Mouse (Mus musculus) neural tube, embryonic 14.5 days (tissue): ENCODE results near the gene Amfr. TPM values are rescaled to one million over a fixed set of nuclear protein-coding genes. Genes with fewer than 3 reads are reported as not detected.
"Not testable (repeated sequence)": the region's sequence is repeated elsewhere in the genome, so short reads cannot be mapped to it uniquely, and the experiment has no call there.

Experiments
- ATAC-seq: fragments of 200-750 bp; cut with Nextera tagmentation; 2 replicates; pipeline ENCODE4 v1.8.0; 2017; ENCODE audit warnings: low read depth, mild to moderate bottlenecking, moderate TSS enrichment, moderate library complexity
- H3K27ac ChIP-seq: fragments of 300-500 bp; sonication (generic); 2 replicates; pipeline ENCODE4 v1.5.1; 2014; ENCODE audit warnings: low read depth, mild to moderate bottlenecking, control low read depth, low read length, moderate library complexity, mixed read lengths
- H3K27me3 ChIP-seq: fragments of 300-500 bp; sonication (generic); 2 replicates; pipeline ENCODE4 v1.6.1; 2014; ENCODE audit warnings: low read length; ENCODE audit not compliant: control insufficient read depth, insufficient read depth
- H3K36me3 ChIP-seq: fragments of 300-500 bp; sonication (generic); 2 replicates; pipeline ENCODE4 v1.6.1; 2014; ENCODE audit warnings: low read length, mixed read lengths; ENCODE audit not compliant: control insufficient read depth, insufficient read depth
- H3K4me1 ChIP-seq: fragments of 300-500 bp; sonication (generic); 2 replicates; pipeline ENCODE4 v1.6.1; 2014; ENCODE audit warnings: low read length; ENCODE audit not compliant: control insufficient read depth, insufficient read depth
- H3K4me2 ChIP-seq: fragments of 300-500 bp; sonication (generic); 2 replicates; pipeline ENCODE4 v1.6.1; 2014; ENCODE audit warnings: mild to moderate bottlenecking, low read depth, low read length, control low read depth
- H3K4me3 ChIP-seq: fragments of 300-500 bp; sonication (generic); 2 replicates; pipeline ENCODE4 v1.5.1; 2014; ENCODE audit warnings: low read depth, low read length, control low read depth, mixed read lengths
- H3K9ac ChIP-seq: fragments of 300-500 bp; sonication (generic); replicated peaks from 2 replicates; pipeline ENCODE4 v1.6.1; 2014; ENCODE audit warnings: low read depth, mild to moderate bottlenecking, control low read depth, low read length, mixed read lengths
- H3K9me3 ChIP-seq: fragments of 300-500 bp; sonication (generic); 2 replicates; pipeline ENCODE4 v1.6.1; 2016; ENCODE audit warnings: low read length; ENCODE audit not compliant: control insufficient read depth
- WGBS: fragments of 180-500 bp; shearing (Covaris S2); extraction: QIAGEN DNeasy Blood & Tissue Kit; methylation state at CpG from one replicate; pipeline ENCODE4 v1.1.7; 2014; 5-methylcytosine and 5-hydroxymethylcytosine counted together
- polyA plus RNA-seq: library from polyadenylated mRNA; unstranded; fragments of >200 nt; fragmentation: Nextera tagmentation; extraction: Ambion mirVana; gene quantifications from 2 replicates; pipeline ENCODE4 v1.2.1, GENCODE M21; 2014

Gene Amfr
- polyA plus RNA-seq = 76.7 and 86.8 TPM in 2 replicates

GRCm38 (mm10) chr8:94012013-94012951 lies at the start of gene Amfr:
Amfr (minus strand) TSS chr8:94012842.
- H3K4me2 ChIP-seq = peak within 1 kb of the TSS; percentile 84
- ATAC-seq = peak; percentile 95
- H3K4me3 ChIP-seq = peak within 1 kb of the TSS; percentile 97
- H3K27me3 ChIP-seq = no peaks in the 10 kb centered on the region
- no peaks in the 10 kb centered on the region for H3K9me3 ChIP-seq
- WGBS = under 1% methylated on average over 80 of the region's 130 CpGs
- peak within 1 kb of the TSS; percentile 97 for H3K9ac ChIP-seq
- no peaks in the 10 kb centered on the region for H3K36me3 ChIP-seq
- H3K27ac ChIP-seq = peak within 1 kb of the TSS; percentile 93
- H3K4me1 ChIP-seq = peaks cover 20% of the 10 kb centered on the region

GRCm38 (mm10) chr8:94057157-94057854 lies 44.7 kb upstream of the Amfr start:
- Histone ChIP-seq H3K27ac (no peak overlapping the region), H3K27me3 (no peaks in the 10 kb centered on the region), H3K36me3 (peaks cover 30% of the 10 kb centered on the region), H3K9ac (no peak overlapping the region), H3K4me2 (no peak overlapping the region), H3K9me3 (no peaks in the 10 kb centered on the region), H3K4me1 (no peaks in the 10 kb centered on the region), H3K4me3 (no peak overlapping the region)
- WGBS = 70% methylated on average over 6 of the region's 6 CpGs
- no peak for ATAC-seq

GRCm38 (mm10) chr8:94052696-94053095 lies 40.1 kb upstream of the Amfr start:
- H3K27me3 ChIP-seq = no peaks in the 10 kb centered on the region
- H3K4me3 ChIP-seq = no peak overlapping the region
- H3K9ac ChIP-seq = no peak overlapping the region
- H3K27ac ChIP-seq = no peak overlapping the region
- WGBS = 92% methylated on average over 12 of the region's 12 CpGs
- ATAC-seq = no peak
- no peaks in the 10 kb centered on the region for H3K9me3 ChIP-seq
- H3K4me1 ChIP-seq = no peaks in the 10 kb centered on the region
- H3K36me3 ChIP-seq = peaks cover 25% of the 10 kb centered on the region
- no peak overlapping the region for H3K4me2 ChIP-seq

- Histone ChIP-seq H3K9me3 (no peaks in the 10 kb centered on the region), H3K4me2 (no peak overlapping the region), H3K4me1 (no peaks in the 10 kb centered on the region), H3K9ac (no peak overlapping the region), H3K4me3 (no peak overlapping the region), H3K27me3 (no peaks in the 10 kb centered on the region), H3K27ac (no peak overlapping the region), H3K36me3 (peaks cover 7% of the 10 kb centered on the region; the same call in 1 of the 2 replicates)
- ATAC-seq = no peak
- WGBS = 86% methylated on average over 2 of the region's 2 CpGs
Observed at GRCm38 (mm10) chr8:94047845-94048244, 35.2 kb upstream of the Amfr start.

GRCm38 (mm10) chr8:94037806-94038205 lies 25.2 kb upstream of the Amfr start:
- Histone ChIP-seq H3K4me1 (peaks cover 20% of the 10 kb centered on the region), H3K27ac (no peak overlapping the region), H3K9ac (peak overlapping the region; percentile 52), H3K4me3 (peak overlapping the region; percentile 59), H3K36me3 (peaks cover 3% of the 10 kb centered on the region; the same call in 1 of the 2 replicates), H3K4me2 (peak overlapping the region; percentile 71), H3K27me3 (no peaks in the 10 kb centered on the region), H3K9me3 (no peaks in the 10 kb centered on the region)
- no peak for ATAC-seq
- 8% methylated on average over 15 of the region's 15 CpGs for WGBS

- Histone ChIP-seq H3K4me3 (peak within 1 kb of the TSS; percentile 59), H3K36me3 (peaks cover 3% of the 10 kb centered on the region; the same call in 1 of the 2 replicates), H3K9ac (peak within 1 kb of the TSS; percentile 52), H3K4me2 (peak within 1 kb of the TSS; percentile 87), H3K4me1 (peaks cover 20% of the 10 kb centered on the region), H3K9me3 (no peaks in the 10 kb centered on the region), H3K27me3 (no peaks in the 10 kb centered on the region), H3K27ac (peak within 1 kb of the TSS; percentile 72)
- ATAC-seq = peak; percentile 99
- WGBS = under 1% methylated on average over 41 of the region's 41 CpGs
Observed at GRCm38 (mm10) chr8:94036944-94037524, 24.4 kb upstream of the Amfr start, which contains the start of the genes Nudt21 and Ogfod1. Nudt21 (minus strand) TSS chr8:94037031. Ogfod1 (plus strand) TSS chr8:94037198.

- not testable (repeated sequence) for H3K36me3 ChIP-seq, H3K9me3 ChIP-seq, H3K27me3 ChIP-seq
- WGBS = under 1% methylated on average over 21 of the region's 32 CpGs
- Histone ChIP-seq H3K4me3 (peak overlapping the region; percentile 59), H3K4me1 (peaks cover 20% of the 10 kb centered on the region), H3K9ac (peak overlapping the region; percentile 47), H3K27ac (peak overlapping the region; percentile 72), H3K4me2 (peak overlapping the region; percentile 87)
- peak; percentile 93 for ATAC-seq
Observed at GRCm38 (mm10) chr8:94036541-94036940, 23.9 kb upstream of the Amfr start.

GRCm38 (mm10) chr8:94035200-94035599 lies 22.6 kb upstream of the Amfr start:
- 63% methylated on average over 5 of the region's 5 CpGs for WGBS
- no peak overlapping the region for H3K27ac ChIP-seq
- H3K9ac ChIP-seq = no peak overlapping the region
- H3K9me3 ChIP-seq = no peaks in the 10 kb centered on the region
- H3K4me1 ChIP-seq = peaks cover 20% of the 10 kb centered on the region
- H3K27me3 ChIP-seq = no peaks in the 10 kb centered on the region
- H3K36me3 ChIP-seq = peaks cover 7% of the 10 kb centered on the region
- no peak for ATAC-seq
- H3K4me3 ChIP-seq = no peak overlapping the region
- peak overlapping the region; percentile 25; the same call in 1 of the 2 replicates for H3K4me2 ChIP-seq
